Mouse (Mus musculus) small intestine, adult 2 months (tissue): ENCODE measurements around the gene Pdpr. TPM values are rescaled to one million over a fixed set of nuclear protein-coding genes. Genes with fewer than 3 reads are reported as not detected.

Experiments used
- H3K27ac ChIP-seq: fragments of 200-500 bp; 2 replicates; pipeline ENCODE4 v1.5.1; 2012; ENCODE audit warnings: low read depth, low read length, control low read depth, inconsistent platforms; ENCODE audit not compliant: insufficient read depth
- H3K27me3 ChIP-seq: fragments of 200-500 bp; 2 replicates; pipeline ENCODE4 v1.6.1; 2012; ENCODE audit warnings: mild to moderate bottlenecking, moderate library complexity, low read length, inconsistent platforms; ENCODE audit not compliant: control insufficient read depth, insufficient read depth
- H3K36me3 ChIP-seq: fragments of 200-500 bp; 2 replicates; pipeline ENCODE4 v1.6.1; 2012; ENCODE audit warnings: mild to moderate bottlenecking, low read length, control low read depth, inconsistent platforms; ENCODE audit not compliant: control insufficient read depth, insufficient read depth
- H3K4me1 ChIP-seq: fragments of 200-500 bp; 2 replicates; pipeline ENCODE4 v1.6.1; 2012; ENCODE audit warnings: low read length, inconsistent platforms, mixed read lengths; ENCODE audit not compliant: control insufficient read depth, insufficient read depth, insufficient read length
- H3K4me3 ChIP-seq: fragments of 200-500 bp; 2 replicates; pipeline ENCODE4 v1.5.1; 2012; ENCODE audit warnings: low read depth, mild to moderate bottlenecking, control low read depth, inconsistent platforms, low read length, moderate library complexity
- CTCF ChIP-seq: fragments of 200-500 bp; IDR thresholded peaks from 2 replicates; pipeline ENCODE4 v1.5.1; 2012; ENCODE audit warnings: low read depth, mild to moderate bottlenecking, control low read depth, inconsistent platforms, low read length, moderate library complexity, mixed read lengths; ENCODE audit not compliant: insufficient replicate concordance, insufficient read length; ENCODE audit errors: extremely low read depth
- POLR2A ChIP-seq: fragments of 200-500 bp; IDR thresholded peaks from 2 replicates; pipeline ENCODE4 v1.6.1; 2012; ENCODE audit warnings: low read depth, mild to moderate bottlenecking, control low read depth, inconsistent platforms, low read length, moderate library complexity
- WGBS: fragments of 180-500 bp; shearing (Covaris S2); methylation state at CpG from one replicate; pipeline ENCODE4 v1.1.7; 2018; 5-methylcytosine and 5-hydroxymethylcytosine counted together
- polyA plus RNA-seq: library from polyadenylated mRNA; depleted of rRNA; stranded (reverse); fragments of >200 nt; gene quantifications from 2 replicates; pipeline ENCODE4 v1.2.3, GENCODE M21; 2012; rRNA removed

The Pdpr gene
- 6.4 and 6.7 TPM in 2 replicates for polyA plus RNA-seq

DNA sequence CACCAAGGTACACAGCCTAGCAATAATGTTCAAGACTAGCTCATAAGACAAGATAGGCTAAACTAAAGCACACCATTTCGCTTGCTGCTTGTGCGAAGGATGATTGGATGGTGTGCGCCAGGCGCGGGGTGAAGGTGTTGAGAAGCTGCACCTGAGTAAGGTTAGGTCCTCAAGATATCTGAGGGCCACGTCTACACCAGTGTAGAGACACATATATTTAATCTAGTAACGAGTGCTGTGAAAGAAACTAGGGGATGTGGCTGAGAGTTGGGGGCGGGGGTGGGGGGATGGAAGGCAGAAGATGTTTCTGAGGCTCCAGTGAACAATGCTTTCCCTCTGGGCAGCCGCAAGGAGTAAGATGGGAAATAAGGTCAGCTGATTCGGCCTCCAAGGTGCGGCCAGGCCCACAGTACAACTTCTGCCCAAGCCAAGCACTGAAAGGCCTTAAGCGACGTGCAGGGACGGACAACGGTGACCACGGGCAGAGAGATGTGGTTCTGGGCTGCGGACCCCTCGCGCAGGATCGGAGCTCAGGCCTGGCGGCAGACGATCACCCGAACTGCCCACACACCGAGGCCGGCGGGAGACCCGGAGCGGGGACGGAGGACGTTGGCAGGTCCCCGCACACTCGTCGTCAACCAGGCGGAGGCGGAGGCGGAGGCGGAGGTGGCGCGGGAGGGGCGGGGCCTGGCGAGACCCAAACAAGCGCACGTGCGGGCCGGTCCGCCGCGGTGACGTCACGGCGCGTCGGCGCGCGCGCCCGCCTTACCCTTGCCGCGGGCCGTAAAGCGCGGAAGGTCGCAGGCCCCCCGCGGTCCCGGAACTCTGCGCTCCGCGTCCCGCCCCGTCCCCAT, at the start of gene Pdpr:
Pdpr (plus strand) TSS at position 766 of the 854 bp plus-strand sequence.
- Histone ChIP-seq H3K36me3 (no peaks in the 10 kb centered on the region), H3K27ac (peak within 1 kb of the TSS; percentile 35; the same call in 1 of the 2 replicates), H3K4me3 (peak within 1 kb of the TSS; percentile 98), H3K4me1 (peaks cover 8% of the 10 kb centered on the region; the same call in 1 of the 2 replicates), H3K27me3 (no peaks in the 10 kb centered on the region)
- WGBS, result 6% methylated on average over 58 of the region's 72 CpGs
- TF ChIP-seq POLR2A, result no peak
- TF ChIP-seq CTCF, result no peak

- no peaks in the 10 kb centered on the region for H3K27me3 ChIP-seq
- TF ChIP-seq POLR2A (no peak), CTCF (no peak)
- H3K36me3 ChIP-seq, result peaks cover 87% of the 10 kb centered on the region
- H3K4me1 ChIP-seq, result no peaks in the 10 kb centered on the region
- 91% methylated on average over 2 of the region's 2 CpGs for WGBS
- no peak overlapping the region for H3K27ac ChIP-seq
- H3K4me3 ChIP-seq, result no peak overlapping the region
Measured at GRCm38 (mm10) chr8:111048694-111049093, 45.7 kb upstream of the Pdpr start.

GRCm38 (mm10) chr8:111049106-111049505, 45.3 kb upstream of the Pdpr start:
- Histone ChIP-seq H3K36me3 (peaks cover 89% of the 10 kb centered on the region), H3K4me3 (no peak overlapping the region), H3K27me3 (no peaks in the 10 kb centered on the region), H3K4me1 (no peaks in the 10 kb centered on the region), H3K27ac (no peak overlapping the region)
- TF ChIP-seq CTCF (no peak), POLR2A (no peak)
- 90% methylated on average over 7 of the region's 7 CpGs for WGBS

DNA sequence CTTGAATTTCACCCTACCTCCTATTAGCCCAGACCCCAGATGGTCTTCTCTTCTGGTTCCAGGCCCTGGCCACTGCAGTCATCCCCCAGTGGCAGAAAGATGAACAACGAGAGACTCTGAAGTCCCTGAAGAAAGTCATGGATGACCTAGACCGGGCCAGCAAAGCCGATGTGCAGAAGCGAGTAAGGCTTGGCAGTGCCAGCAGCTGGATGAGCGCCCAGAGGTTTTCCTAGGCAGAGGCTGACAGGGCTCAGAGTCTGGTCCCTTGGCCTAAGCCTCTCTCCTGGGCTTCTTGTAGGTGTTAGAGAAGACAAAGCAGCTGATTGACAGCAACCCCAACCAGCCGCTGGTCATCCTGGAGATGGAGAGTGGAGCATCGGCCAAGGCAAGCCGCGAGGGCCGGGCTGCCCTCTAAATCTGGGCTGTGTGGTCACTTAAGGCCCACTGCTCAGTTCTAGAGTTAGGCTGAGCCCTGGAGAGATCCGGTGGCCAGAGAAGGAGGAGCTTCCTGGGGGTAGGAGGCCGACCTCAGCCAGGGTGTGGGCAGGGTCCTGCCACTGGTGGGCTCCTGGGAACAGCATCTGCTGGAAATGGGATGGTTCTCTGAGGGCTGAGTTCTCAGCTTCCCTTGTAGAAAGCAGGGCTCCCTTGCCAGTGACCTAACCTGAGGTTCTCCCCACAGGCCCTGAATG, 40.5 kb upstream of the Pdpr start:
- peaks cover 5% of the 10 kb centered on the region; the same call in 1 of the 2 replicates for H3K4me1 ChIP-seq
- no peak overlapping the region for H3K27ac ChIP-seq
- TF ChIP-seq CTCF, result no peak
- no peak for TF ChIP-seq POLR2A
- no peak overlapping the region for H3K4me3 ChIP-seq
- no peaks in the 10 kb centered on the region for H3K27me3 ChIP-seq
- H3K36me3 ChIP-seq, result peaks cover 57% of the 10 kb centered on the region
- 89% methylated on average over 12 of the region's 12 CpGs for WGBS

DNA sequence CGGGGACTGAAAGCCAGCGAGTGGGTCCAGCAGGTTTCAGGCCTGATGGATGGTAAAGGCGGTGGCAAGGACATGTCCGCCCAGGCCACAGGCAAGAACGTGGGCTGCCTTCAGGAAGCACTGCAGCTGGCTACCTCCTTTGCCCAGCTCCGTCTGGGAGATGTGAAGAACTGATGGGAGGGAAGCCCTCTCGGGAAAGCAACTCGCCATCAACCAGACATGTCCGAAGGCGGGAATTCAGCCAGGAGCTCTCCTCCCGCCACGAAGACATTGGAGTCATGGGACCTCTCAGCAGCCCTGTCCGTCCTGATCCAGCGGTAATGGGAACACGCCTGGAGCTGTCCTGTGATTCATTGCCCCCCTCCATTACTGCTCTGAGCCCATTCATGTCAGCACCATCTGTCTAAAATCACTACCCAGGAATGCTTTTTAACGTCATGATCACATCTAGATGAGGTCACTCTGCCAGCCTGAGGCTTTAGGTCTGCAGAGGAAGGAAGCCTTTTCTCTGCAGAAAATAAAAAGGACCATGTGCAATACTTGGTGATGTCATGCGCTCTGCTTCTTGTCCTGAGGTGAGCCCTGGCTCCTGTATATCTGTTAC, 39.3 kb upstream of the Pdpr start:
- peaks cover 48% of the 10 kb centered on the region for H3K36me3 ChIP-seq
- no peak overlapping the region for H3K4me3 ChIP-seq
- H3K4me1 ChIP-seq, result peaks cover 5% of the 10 kb centered on the region; the same call in 1 of the 2 replicates
- WGBS, result 92% methylated on average over 17 of the region's 17 CpGs
- H3K27me3 ChIP-seq, result no peaks in the 10 kb centered on the region
- TF ChIP-seq POLR2A (no peak), CTCF (no peak)
- no peak overlapping the region for H3K27ac ChIP-seq

GRCm38 (mm10) chr8:111055661-111056060, 38.8 kb upstream of the Pdpr start:
- Histone ChIP-seq H3K36me3 (peaks cover 43% of the 10 kb centered on the region), H3K4me1 (peaks cover 6% of the 10 kb centered on the region; the same call in 1 of the 2 replicates)
- 64% methylated on average over 2 of the region's 2 CpGs for WGBS

More at GRCm38 (mm10) chr8:111055661-111056060, 38.8 kb upstream of the Pdpr start:
- no peak for TF ChIP-seq CTCF
- TF ChIP-seq POLR2A, result no peak
- Histone ChIP-seq H3K4me3 (no peak overlapping the region), H3K27me3 (no peaks in the 10 kb centered on the region), H3K27ac (no peak overlapping the region)
